Mouse (Mus musculus): ENCODE data around the gene Myof. TPM values are rescaled to one million over a fixed set of nuclear protein-coding genes. Genes with fewer than 3 reads are reported as not detected.

The Myof gene
- polyA plus RNA-seq, 1 experiment from 2014 or later, result 4.4 TPM

GRCm38 (mm10) chr19:38076251-38076650, 32.9 kb upstream of the Myof start:
- DNase-seq (ENCODE audit: low spot score) (no peak), ATAC-seq (replicated peaks; ENCODE audit: low FRiP score) (no peak)
- no peaks in the 10 kb centered on the region for H3K4me1 ChIP-seq (replicated peaks; ENCODE audit: control insufficient read depth, insufficient read depth, low read length)
- no peaks in the 10 kb centered on the region for H3K27me3 ChIP-seq (replicated peaks; ENCODE audit: control insufficient read depth, insufficient read depth, low read length)
- H3K27ac ChIP-seq (ENCODE audit: low read depth, low read length), result no peak overlapping the region
- H3K9ac ChIP-seq (ENCODE audit: low read depth, low read length), result no peak overlapping the region
- H3K9me3 ChIP-seq (ENCODE audit: control insufficient read depth, low read length), result no peaks in the 10 kb centered on the region
- peaks cover 5% of the 10 kb centered on the region for H3K36me3 ChIP-seq (ENCODE audit: control insufficient read depth, insufficient read depth, low read length)
- 82% methylated on average over 2 of the region's 2 CpGs for WGBS
- no peak overlapping the region for H3K4me3 ChIP-seq (ENCODE audit: low read depth, low read length)
- no peak overlapping the region for H3K4me2 ChIP-seq

GRCm38 (mm10) chr19:38075051-38075450, 31.7 kb upstream of the Myof start:
- WGBS, result 81% methylated on average over 11 of the region's 11 CpGs
- ATAC-seq (replicated peaks; ENCODE audit: low FRiP score), result no peak

GRCm38 (mm10) chr19:38073226-38073625, 29.8 kb upstream of the Myof start:
- H3K36me3 ChIP-seq (ENCODE audit: control insufficient read depth, insufficient read depth, low read length), result peaks cover 12% of the 10 kb centered on the region
- DNase-seq (ENCODE audit: low spot score) (no peak), ATAC-seq (replicated peaks; ENCODE audit: low FRiP score) (no peak)
- no peak overlapping the region for H3K9ac ChIP-seq (ENCODE audit: low read depth, low read length)
- no peak overlapping the region for H3K4me2 ChIP-seq
- no peaks in the 10 kb centered on the region for H3K4me1 ChIP-seq (replicated peaks; ENCODE audit: control insufficient read depth, insufficient read depth, low read length)
- no peak overlapping the region for H3K27ac ChIP-seq (ENCODE audit: low read depth, low read length)
- no peak overlapping the region for H3K4me3 ChIP-seq (ENCODE audit: low read depth, low read length)
- no peaks in the 10 kb centered on the region for H3K9me3 ChIP-seq (ENCODE audit: control insufficient read depth, low read length)
- no peaks in the 10 kb centered on the region for H3K27me3 ChIP-seq (replicated peaks; ENCODE audit: control insufficient read depth, insufficient read depth, low read length)
- WGBS, result 90% methylated on average over 5 of the region's 5 CpGs

More at GRCm38 (mm10) chr19:38075051-38075450, 31.7 kb upstream of the Myof start:
- DNase-seq (ENCODE audit: low spot score), result no peak
- Histone ChIP-seq H3K27me3 (replicated peaks; ENCODE audit: control insufficient read depth, insufficient read depth, low read length) (no peaks in the 10 kb centered on the region), H3K4me1 (replicated peaks; ENCODE audit: control insufficient read depth, insufficient read depth, low read length) (no peaks in the 10 kb centered on the region), H3K9me3 (ENCODE audit: control insufficient read depth, low read length) (no peaks in the 10 kb centered on the region), H3K36me3 (ENCODE audit: control insufficient read depth, insufficient read depth, low read length) (peaks cover 10% of the 10 kb centered on the region), H3K27ac (ENCODE audit: low read depth, low read length) (no peak overlapping the region), H3K4me3 (ENCODE audit: low read depth, low read length) (no peak overlapping the region), H3K9ac (ENCODE audit: low read depth, low read length) (no peak overlapping the region), H3K4me2 (no peak overlapping the region)

DNA sequence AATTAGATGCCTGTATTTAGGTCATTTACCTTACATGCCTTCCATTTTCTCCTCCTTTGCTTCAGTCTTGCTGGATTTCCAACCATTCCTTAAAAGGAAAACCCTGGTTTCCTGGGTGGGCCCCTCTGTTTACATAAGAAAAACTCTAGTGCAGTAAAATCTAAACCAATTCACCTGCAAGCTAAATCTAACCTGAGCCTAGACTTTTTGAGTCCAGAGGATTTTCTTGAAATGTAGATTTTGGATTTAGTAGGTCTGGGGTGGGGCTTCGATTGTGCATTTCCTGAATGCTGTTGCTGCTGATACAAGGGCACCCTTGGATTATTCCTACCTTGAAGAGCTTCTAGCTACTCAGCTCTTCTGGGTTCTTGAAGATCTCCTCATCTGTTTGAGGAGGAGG, 20.7 kb upstream of the Myof start:
- 0 out of 2 replicates have a peak, but pooled peaks cover 4% of the 10 kb centered on the region for H3K36me3 ChIP-seq (ENCODE audit: control insufficient read depth, insufficient read depth, low read length)
- DNase-seq (ENCODE audit: low spot score) (no peak), ATAC-seq (replicated peaks; ENCODE audit: low FRiP score) (no peak)
- H3K9me3 ChIP-seq (ENCODE audit: control insufficient read depth, low read length), result no peaks in the 10 kb centered on the region
- H3K27me3 ChIP-seq (replicated peaks; ENCODE audit: control insufficient read depth, insufficient read depth, low read length), result no peaks in the 10 kb centered on the region
- 96% methylated on average over 1 of the region's 1 CpGs for WGBS
- H3K9ac ChIP-seq (ENCODE audit: low read depth, low read length), result no peak overlapping the region
- H3K4me2 ChIP-seq, result no peak overlapping the region
- H3K27ac ChIP-seq (ENCODE audit: low read depth, low read length), result no peak overlapping the region
- no peak overlapping the region for H3K4me3 ChIP-seq (ENCODE audit: low read depth, low read length)
- H3K4me1 ChIP-seq (replicated peaks; ENCODE audit: control insufficient read depth, insufficient read depth, low read length), result no peaks in the 10 kb centered on the region

DNA sequence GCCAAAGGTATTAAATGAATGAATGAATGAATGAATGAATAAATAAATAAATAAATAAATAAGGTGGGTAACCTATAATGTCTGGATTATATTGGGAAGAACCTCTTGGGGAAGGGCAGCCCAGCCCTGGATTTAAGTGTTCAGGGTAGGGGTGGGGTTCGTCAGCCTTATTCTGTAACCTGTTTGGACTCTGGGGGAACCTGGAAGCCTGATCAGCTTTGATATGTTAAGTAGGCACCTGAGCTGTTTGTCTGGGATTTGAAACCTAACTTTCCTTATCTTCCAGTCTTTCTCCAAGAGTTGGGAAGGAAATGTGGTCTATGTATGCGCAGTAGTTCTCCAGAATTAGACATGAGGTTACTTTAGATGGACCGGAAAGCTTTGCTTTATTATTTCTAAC, 19.8 kb upstream of the Myof start:
- ATAC-seq (replicated peaks; ENCODE audit: low FRiP score), result no peak
- no peak for DNase-seq (ENCODE audit: low spot score)
- Histone ChIP-seq H3K27me3 (replicated peaks; ENCODE audit: control insufficient read depth, insufficient read depth, low read length) (no peaks in the 10 kb centered on the region), H3K27ac (ENCODE audit: low read depth, low read length) (no peak overlapping the region), H3K4me3 (ENCODE audit: low read depth, low read length) (no peak overlapping the region), H3K4me1 (replicated peaks; ENCODE audit: control insufficient read depth, insufficient read depth, low read length) (no peaks in the 10 kb centered on the region), H3K4me2 (no peak overlapping the region), H3K36me3 (ENCODE audit: control insufficient read depth, insufficient read depth, low read length) (0 out of 2 replicates have a peak, but pooled peaks cover 4% of the 10 kb centered on the region), H3K9ac (ENCODE audit: low read depth, low read length) (no peak overlapping the region), H3K9me3 (ENCODE audit: control insufficient read depth, low read length) (no peaks in the 10 kb centered on the region)
- WGBS, result 85% methylated on average over 3 of the region's 3 CpGs

DNA sequence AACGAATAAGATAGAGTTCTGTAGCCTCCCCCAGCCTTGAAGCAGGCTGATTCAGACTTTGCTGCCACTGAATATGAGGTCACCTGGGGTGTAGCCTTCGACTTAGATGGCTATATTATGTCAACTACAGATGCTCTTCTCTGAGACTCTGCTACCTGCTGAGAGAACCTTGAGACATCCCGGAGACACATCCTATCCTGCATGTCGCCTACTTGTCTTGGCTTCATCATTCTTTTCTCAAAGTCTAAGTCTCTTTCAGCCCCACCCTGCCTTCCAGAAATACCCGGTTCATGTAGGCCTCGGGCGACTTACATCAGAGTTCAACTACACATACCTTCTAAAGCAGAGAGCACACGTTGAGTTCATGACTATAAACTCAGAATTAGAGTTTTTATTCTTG, 13.6 kb upstream of the Myof start:
- Histone ChIP-seq H3K9ac (ENCODE audit: low read depth, low read length) (no peak overlapping the region), H3K36me3 (ENCODE audit: control insufficient read depth, insufficient read depth, low read length) (0 out of 2 replicates have a peak, but pooled peaks cover 4% of the 10 kb centered on the region), H3K9me3 (ENCODE audit: control insufficient read depth, low read length) (no peaks in the 10 kb centered on the region), H3K27me3 (replicated peaks; ENCODE audit: control insufficient read depth, insufficient read depth, low read length) (peaks cover 8% of the 10 kb centered on the region; the same call in 1 of the 2 replicates), H3K27ac (ENCODE audit: low read depth, low read length) (no peak overlapping the region), H3K4me3 (ENCODE audit: low read depth, low read length) (no peak overlapping the region), H3K4me2 (no peak overlapping the region), H3K4me1 (replicated peaks; ENCODE audit: control insufficient read depth, insufficient read depth, low read length) (peaks cover 3% of the 10 kb centered on the region; the same call in 1 of the 2 replicates)
- ATAC-seq (replicated peaks; ENCODE audit: low FRiP score), result no peak
- DNase-seq (ENCODE audit: low spot score), result no peak
- WGBS, result 89% methylated on average over 8 of the region's 8 CpGs

GRCm38 (mm10) chr19:38056276-38056675, 12.9 kb upstream of the Myof start:
- peaks cover 3% of the 10 kb centered on the region; the same call in 1 of the 2 replicates for H3K4me1 ChIP-seq (replicated peaks; ENCODE audit: control insufficient read depth, insufficient read depth, low read length)
- H3K4me3 ChIP-seq (ENCODE audit: low read depth, low read length), result no peak overlapping the region
- H3K9ac ChIP-seq (ENCODE audit: low read depth, low read length), result no peak overlapping the region
- 0 out of 2 replicates have a peak, but pooled peaks cover 3% of the 10 kb centered on the region for H3K36me3 ChIP-seq (ENCODE audit: control insufficient read depth, insufficient read depth, low read length)
- DNase-seq (ENCODE audit: low spot score) (no peak), ATAC-seq (replicated peaks; ENCODE audit: low FRiP score) (no peak)
- H3K27ac ChIP-seq (ENCODE audit: low read depth, low read length), result no peak overlapping the region
- H3K27me3 ChIP-seq (replicated peaks; ENCODE audit: control insufficient read depth, insufficient read depth, low read length), result peaks cover 10% of the 10 kb centered on the region; the same call in 1 of the 2 replicates
- WGBS, result 58% methylated on average over 3 of the region's 3 CpGs
- H3K4me2 ChIP-seq, result peak overlapping the region; percentile 74
- no peaks in the 10 kb centered on the region for H3K9me3 ChIP-seq (ENCODE audit: control insufficient read depth, low read length)

DNA sequence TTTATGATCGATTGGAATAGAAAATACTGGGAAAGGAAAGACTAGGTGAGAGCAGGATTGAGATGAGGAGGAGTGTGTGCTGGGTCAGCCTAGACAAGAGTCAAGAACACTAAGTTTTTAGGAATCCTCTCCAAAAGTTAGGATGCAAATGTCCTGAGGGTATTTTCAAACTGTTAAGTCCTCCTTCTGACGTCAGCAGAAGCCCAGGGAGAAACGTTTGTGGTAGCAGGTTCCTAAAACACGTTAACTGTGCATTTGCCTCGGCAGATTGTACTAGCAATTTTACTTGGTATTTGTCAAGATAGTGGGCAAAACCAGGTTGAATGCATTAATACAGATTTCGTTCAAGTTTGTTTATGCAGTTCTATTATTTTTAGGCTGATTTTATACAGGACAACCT, 12.4 kb upstream of the Myof start:
- Histone ChIP-seq H3K27me3 (replicated peaks; ENCODE audit: control insufficient read depth, insufficient read depth, low read length) (peaks cover 11% of the 10 kb centered on the region; the same call in 1 of the 2 replicates), H3K4me1 (replicated peaks; ENCODE audit: control insufficient read depth, insufficient read depth, low read length) (peaks cover 3% of the 10 kb centered on the region; the same call in 1 of the 2 replicates), H3K27ac (ENCODE audit: low read depth, low read length) (no peak overlapping the region), H3K4me3 (ENCODE audit: low read depth, low read length) (peak overlapping the region; percentile 71), H3K36me3 (ENCODE audit: control insufficient read depth, insufficient read depth, low read length) (no peaks in the 10 kb centered on the region), H3K9me3 (ENCODE audit: control insufficient read depth, low read length) (no peaks in the 10 kb centered on the region), H3K9ac (ENCODE audit: low read depth, low read length) (peak overlapping the region; percentile 65; the same call in 1 of the 2 replicates), H3K4me2 (peak overlapping the region; percentile 74)
- DNase-seq (ENCODE audit: low spot score) (no peak), ATAC-seq (replicated peaks; ENCODE audit: low FRiP score) (no peak)
- 16% methylated on average over 6 of the region's 6 CpGs for WGBS

GRCm38 (mm10) chr19:38054720-38055192, 11.4 kb upstream of the Myof start, which contains the start of gene Cep55:
Cep55 (plus strand) TSS chr19:38055011.
- H3K4me1 ChIP-seq (replicated peaks; ENCODE audit: control insufficient read depth, insufficient read depth, low read length), result peaks cover 3% of the 10 kb centered on the region; the same call in 1 of the 2 replicates
- H3K4me2 ChIP-seq, result peak within 1 kb of the TSS; percentile 74
- H3K27me3 ChIP-seq (replicated peaks; ENCODE audit: control insufficient read depth, insufficient read depth, low read length), result peaks cover 12% of the 10 kb centered on the region; the same call in 1 of the 2 replicates
- peak within 1 kb of the TSS; percentile 65 for H3K9ac ChIP-seq (ENCODE audit: low read depth, low read length)
- DNase-seq (ENCODE audit: low spot score), result peak; percentile 95
- WGBS, result 1% methylated on average over 35 of the region's 36 CpGs
- peak within 1 kb of the TSS; percentile 71 for H3K4me3 ChIP-seq (ENCODE audit: low read depth, low read length)
- H3K36me3 ChIP-seq (ENCODE audit: control insufficient read depth, insufficient read depth, low read length), result no peaks in the 10 kb centered on the region
- no peaks in the 10 kb centered on the region for H3K9me3 ChIP-seq (ENCODE audit: control insufficient read depth, low read length)
- H3K27ac ChIP-seq (ENCODE audit: low read depth, low read length), result peak within 1 kb of the TSS; percentile 28; the same call in 1 of the 2 replicates
- peak; percentile 89 for ATAC-seq (replicated peaks; ENCODE audit: low FRiP score)

Data from liver, embryonic 11.5 days (tissue).